Mouse (Mus musculus) myocyte (in vitro differentiated cells): ENCODE measurements at regions not wholly inside any gene's neighbourhood (a gene's known extent, or its start where the extent isn't known, plus 50 kb on each side); places are given as distances from the start of the nearest gene placed in this dataset.

Experiments
- E2F4 ChIP-seq: IDR thresholded peaks from one replicate; pipeline ENCODE4 v1.6.1; 2011; ENCODE audit warnings: mild to moderate bottlenecking, control low read depth, moderate library complexity; ENCODE audit not compliant: insufficient read depth
- MAX ChIP-seq: IDR thresholded peaks from one replicate; pipeline ENCODE4 v1.6.1; 2011; ENCODE audit warnings: low read depth, mild to moderate bottlenecking, control low read depth
- MYOD1 ChIP-seq, 3 experiments: IDR thresholded peaks; one replicate each; pipeline ENCODE4 v1.6.1; 2011; ENCODE audit warnings: control low read depth in 2 of 3, low read depth in 2 of 3, mild to moderate bottlenecking in 2 of 3, moderate library complexity in 1 of 3; ENCODE audit not compliant: insufficient read length in 2 of 3, control insufficient read depth in 1 of 3
- MYOG ChIP-seq, 3 experiments: IDR thresholded peaks; one replicate each; pipeline ENCODE4 v1.6.1; 2011; ENCODE audit warnings: control low read depth in 2 of 3, low read depth in 2 of 3, mild to moderate bottlenecking in 2 of 3; ENCODE audit not compliant: insufficient read length in 2 of 3, control insufficient read depth in 1 of 3, insufficient read depth in 1 of 3
- POLR2A ChIP-seq: IDR thresholded peaks from one replicate; pipeline ENCODE4 v1.6.1; 2011; ENCODE audit warnings: low read depth, mild to moderate bottlenecking, control low read depth, moderate library complexity; ENCODE audit not compliant: insufficient read length
- POLR2AphosphoS2 ChIP-seq: IDR thresholded peaks from one replicate; pipeline ENCODE4 v1.6.1; 2011; ENCODE audit warnings: low read depth, control low read depth; ENCODE audit not compliant: insufficient read length
- REST ChIP-seq: IDR thresholded peaks from one replicate; pipeline ENCODE4 v1.6.1; 2011; ENCODE audit warnings: mild to moderate bottlenecking, control low read depth, moderate library complexity; ENCODE audit not compliant: insufficient read depth, insufficient read length
- TCF3 ChIP-seq: IDR thresholded peaks from one replicate; pipeline ENCODE4 v1.6.1; 2011; ENCODE audit warnings: low read depth, control low read depth; ENCODE audit not compliant: insufficient read length
- USF1 ChIP-seq: IDR thresholded peaks from one replicate; pipeline ENCODE4 v1.6.1; 2011; ENCODE audit warnings: low read depth, mild to moderate bottlenecking, control low read depth, moderate library complexity

- TF ChIP-seq E2F4 (no peak), POLR2A (no peak), MAX (no peak), TCF3 (no peak), POLR2AphosphoS2 (no peak), USF1 (no peak), MYOD1 (IDR thresholded peaks at IDR 0.05; ENCODE audit: control insufficient read depth in 1 of 3, insufficient read length in 2 of 3, low read depth in 2 of 3) (no peak), REST (no peak), MYOG (IDR thresholded peaks at IDR 0.05; ENCODE audit: control insufficient read depth in 1 of 3, insufficient read depth in 1 of 3, insufficient read length in 2 of 3, low read depth in 2 of 3) (no peak)
Observed at GRCm38 (mm10) chr3:52167420-52167819, 62.5 kb upstream of the Maml3 start.
